Mouse (Mus musculus) pancreas, adult 10 weeks (tissue): Measurements from ENCODE around the gene Gm20906. TPM values are rescaled to one million over a fixed set of nuclear protein-coding genes. Genes with fewer than 3 reads are reported as not detected.

ENCODE experiments used
- polyA plus RNA-seq: library from polyadenylated mRNA; stranded (reverse); fragments of 350-450 nt; fragmentation: Illumina TruSeq; extraction: RNeasy Lipid Tissue Mini Kit (QIAGEN cat#74804); gene quantifications from one replicate; pipeline ENCODE4 v1.2.3, GENCODE M21; 2015; ENCODE audit warnings: low read depth, low replicate concordance; ENCODE audit not compliant: insufficient read depth

Gm20906 gene
- not detected for polyA plus RNA-seq

DNA sequence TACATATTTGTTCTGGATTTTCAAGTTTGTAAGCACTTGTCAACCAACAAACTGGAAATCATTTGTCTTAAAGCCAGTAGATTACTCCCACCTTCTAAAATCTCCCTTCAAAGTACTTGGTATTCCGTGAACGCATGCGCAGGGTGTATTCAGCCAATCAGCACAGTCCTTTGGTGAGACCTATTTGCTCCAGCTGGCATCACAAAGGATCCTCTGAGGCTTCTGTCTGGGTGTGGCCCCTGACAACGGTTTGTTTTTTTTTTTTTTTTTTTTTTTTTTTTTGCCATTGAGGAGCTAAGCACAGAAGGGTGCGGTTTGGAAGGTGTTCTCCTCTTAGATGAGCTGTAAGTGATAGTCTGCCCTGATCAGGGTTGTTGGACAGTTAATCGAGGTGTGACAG lies at the start of gene Gm20906:
Gene Gm20906, plus strand, starts transcription at position 301 of the 400 bp plus-strand sequence.

